Mouse (Mus musculus): ENCODE measurements at regions not wholly inside any gene's neighbourhood (a gene's known extent, or its start where the extent isn't known, plus 50 kb on each side); places are given as distances from the start of the nearest gene placed in this dataset.

- TF ChIP-seq CTCF (conservative IDR thresholded peaks at IDR 0.05; ENCODE audit: insufficient read depth, insufficient read length, low read depth, low read length) = no peak
- no peak for TF ChIP-seq POLR2A (IDR thresholded peaks at IDR 0.05; ENCODE audit: low read depth, low read length)
These were observed 589.2 kb downstream of the Kcna4 start for GRCm38 (mm10) chr2:107879663-107880062.

Data from kidney, adult 2 months (tissue).